Mouse (Mus musculus) heart, postnatal 0 days (tissue): ENCODE results near the gene 5330417C22Rik.

Experiments used
- CTCF ChIP-seq: IDR thresholded peaks from 2 replicates; pipeline ENCODE4 v1.5.1; 2016; ENCODE audit warnings: antibody characterized with exemption, control low read depth, low read depth
- EP300 ChIP-seq: IDR thresholded peaks from 2 replicates; pipeline ENCODE4 v1.6.1; 2016; ENCODE audit warnings: antibody characterized with exemption, low read depth

- no peak for TF ChIP-seq CTCF
- TF ChIP-seq EP300: no peak
These were observed 100.5 kb downstream of the 5330417C22Rik start for GRCm38 (mm10) chr3:108435701-108436379.
